Mouse (Mus musculus): ENCODE measurements around the gene Mast4. TPM values are rescaled to one million over a fixed set of nuclear protein-coding genes. Genes with fewer than 3 reads are reported as not detected.

Gene Mast4
- polyA plus RNA-seq, 1 experiment from 2014 or later, result 33.0 TPM

DNA sequence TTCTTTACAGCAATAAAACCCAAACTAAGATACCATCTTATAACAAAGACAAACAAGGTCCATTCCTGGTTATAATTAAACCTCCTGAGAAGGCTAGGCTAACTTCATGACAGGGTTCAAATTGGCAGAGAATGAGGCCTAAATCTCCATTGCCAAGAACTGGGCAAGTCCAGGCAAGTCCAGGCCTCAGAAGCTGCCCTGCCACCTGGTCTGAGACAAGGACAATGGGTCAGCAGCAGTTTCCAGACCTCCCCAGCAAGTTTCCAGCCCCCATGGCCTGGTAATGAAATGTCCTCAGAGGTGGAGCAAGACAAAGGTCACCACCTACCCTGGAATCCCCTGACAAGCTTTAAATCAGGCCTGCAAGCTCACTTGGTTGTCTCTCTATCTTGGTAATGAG is 419.5 kb downstream of the Mast4 start:
- no peak overlapping the region for H3K4me2 ChIP-seq (ENCODE audit: low read depth, low read length)
- H3K9me3 ChIP-seq (ENCODE audit: control insufficient read depth, low read length), result no peaks in the 10 kb centered on the region
- no peaks in the 10 kb centered on the region for H3K27me3 ChIP-seq (ENCODE audit: control insufficient read depth, insufficient read depth, low read length)

GRCm38 (mm10) chr13:102913919-102914318 is 420.4 kb downstream of the Mast4 start:
- no peaks in the 10 kb centered on the region for H3K4me1 ChIP-seq (ENCODE audit: control insufficient read depth, insufficient read depth, low read length)
- H3K27ac ChIP-seq (ENCODE audit: low read depth, low read length), result no peak overlapping the region
- H3K4me2 ChIP-seq (ENCODE audit: low read depth, low read length), result no peak overlapping the region
- H3K4me3 ChIP-seq (ENCODE audit: low read depth, low read length), result no peak overlapping the region
- H3K36me3 ChIP-seq (ENCODE audit: control insufficient read depth, insufficient read depth, low read length), result no peaks in the 10 kb centered on the region
- no peaks in the 10 kb centered on the region for H3K9me3 ChIP-seq (ENCODE audit: control insufficient read depth, low read length)
- H3K9ac ChIP-seq (replicated peaks; ENCODE audit: low read depth, low read length), result no peak overlapping the region
- H3K27me3 ChIP-seq (ENCODE audit: control insufficient read depth, insufficient read depth, low read length), result no peaks in the 10 kb centered on the region
- 84% methylated on average over 2 of the region's 2 CpGs for WGBS
- no peak for ATAC-seq (ENCODE audit: low read depth)

More for the DNA sequence above, 419.5 kb downstream of the Mast4 start:
- no peak for ATAC-seq (ENCODE audit: low read depth)
- Histone ChIP-seq H3K4me1 (ENCODE audit: control insufficient read depth, insufficient read depth, low read length) (no peaks in the 10 kb centered on the region), H3K27ac (ENCODE audit: low read depth, low read length) (no peak overlapping the region), H3K4me3 (ENCODE audit: low read depth, low read length) (no peak overlapping the region), H3K36me3 (ENCODE audit: control insufficient read depth, insufficient read depth, low read length) (no peaks in the 10 kb centered on the region), H3K9ac (replicated peaks; ENCODE audit: low read depth, low read length) (no peak overlapping the region)

- Histone ChIP-seq H3K27ac (ENCODE audit: low read depth, low read length) (0 out of 2 replicates have a peak overlapping the region, but pooled peaks have one; percentile 7), H3K4me3 (ENCODE audit: low read depth, low read length) (no peak overlapping the region), H3K27me3 (ENCODE audit: control insufficient read depth, insufficient read depth, low read length) (no peaks in the 10 kb centered on the region), H3K9me3 (ENCODE audit: control insufficient read depth, low read length) (no peaks in the 10 kb centered on the region), H3K36me3 (ENCODE audit: control insufficient read depth, insufficient read depth, low read length) (no peaks in the 10 kb centered on the region), H3K9ac (replicated peaks; ENCODE audit: low read depth, low read length) (no peak overlapping the region), H3K4me1 (ENCODE audit: control insufficient read depth, insufficient read depth, low read length) (no peaks in the 10 kb centered on the region), H3K4me2 (ENCODE audit: low read depth, low read length) (no peak overlapping the region)
- ATAC-seq (ENCODE audit: low read depth), result no peak
- 83% methylated on average over 12 of the region's 12 CpGs for WGBS
Observed at GRCm38 (mm10) chr13:102912867-102913266, 421.4 kb downstream of the Mast4 start.

GRCm38 (mm10) chr13:102909654-102910418 is 424.5 kb downstream of the Mast4 start:
- 0 out of 2 replicates have a peak, but pooled peaks cover 3% of the 10 kb centered on the region for H3K4me1 ChIP-seq (ENCODE audit: control insufficient read depth, insufficient read depth, low read length)
- no peak for ATAC-seq (ENCODE audit: low read depth)

DNA sequence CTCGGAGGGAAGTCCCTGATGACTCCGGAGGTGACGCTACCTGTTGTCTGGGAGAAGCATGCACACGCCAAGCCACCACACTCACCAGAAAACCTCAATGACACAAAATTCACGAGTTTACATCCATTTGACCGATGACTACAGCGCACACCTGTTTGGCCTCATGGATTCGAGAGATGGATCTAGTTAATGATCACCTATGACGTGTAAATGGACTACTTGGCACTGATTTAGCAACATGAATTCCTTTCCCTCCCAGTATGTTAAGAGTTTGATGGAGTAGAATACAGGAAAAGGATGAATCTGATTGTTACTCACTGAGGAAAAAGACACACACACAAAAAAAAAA is 427.7 kb downstream of the Mast4 start:
- 7% methylated on average over 9 of the region's 9 CpGs for WGBS
- H3K4me3 ChIP-seq (ENCODE audit: low read depth, low read length), result peak overlapping the region; percentile 38
- ATAC-seq (ENCODE audit: low read depth), result no peak

More at GRCm38 (mm10) chr13:102909654-102910418, 424.5 kb downstream of the Mast4 start:
- H3K9ac ChIP-seq (replicated peaks; ENCODE audit: low read depth, low read length), result no peak overlapping the region
- no peaks in the 10 kb centered on the region for H3K36me3 ChIP-seq (ENCODE audit: control insufficient read depth, insufficient read depth, low read length)
- no peak overlapping the region for H3K27ac ChIP-seq (ENCODE audit: low read depth, low read length)
- no peak overlapping the region for H3K4me2 ChIP-seq (ENCODE audit: low read depth, low read length)
- H3K27me3 ChIP-seq (ENCODE audit: control insufficient read depth, insufficient read depth, low read length), result no peaks in the 10 kb centered on the region
- H3K9me3 ChIP-seq (ENCODE audit: control insufficient read depth, low read length), result no peaks in the 10 kb centered on the region
- 92% methylated on average over 5 of the region's 5 CpGs for WGBS
- no peak overlapping the region for H3K4me3 ChIP-seq (ENCODE audit: low read depth, low read length)

GRCm38 (mm10) chr13:102906004-102906660 is 428.2 kb downstream of the Mast4 start:
- 1% methylated on average over 16 of the region's 16 CpGs for WGBS
- Histone ChIP-seq H3K4me2 (ENCODE audit: low read depth, low read length) (peak overlapping the region; percentile 68), H3K27me3 (ENCODE audit: control insufficient read depth, insufficient read depth, low read length) (no peaks in the 10 kb centered on the region), H3K9me3 (ENCODE audit: control insufficient read depth, low read length) (no peaks in the 10 kb centered on the region), H3K4me3 (ENCODE audit: low read depth, low read length) (peak overlapping the region; percentile 38), H3K4me1 (ENCODE audit: control insufficient read depth, insufficient read depth, low read length) (0 out of 2 replicates have a peak, but pooled peaks cover 3% of the 10 kb centered on the region), H3K9ac (replicated peaks; ENCODE audit: low read depth, low read length) (peak overlapping the region; percentile 39), H3K36me3 (ENCODE audit: control insufficient read depth, insufficient read depth, low read length) (no peaks in the 10 kb centered on the region), H3K27ac (ENCODE audit: low read depth, low read length) (peak overlapping the region; percentile 40)
- ATAC-seq (ENCODE audit: low read depth), result peak; percentile 96

More for the DNA sequence above, 427.7 kb downstream of the Mast4 start:
- Histone ChIP-seq H3K27ac (ENCODE audit: low read depth, low read length) (no peak overlapping the region), H3K4me2 (ENCODE audit: low read depth, low read length) (peak overlapping the region; percentile 68), H3K9ac (replicated peaks; ENCODE audit: low read depth, low read length) (peak overlapping the region; percentile 39), H3K9me3 (ENCODE audit: control insufficient read depth, low read length) (no peaks in the 10 kb centered on the region), H3K36me3 (ENCODE audit: control insufficient read depth, insufficient read depth, low read length) (no peaks in the 10 kb centered on the region), H3K4me1 (ENCODE audit: control insufficient read depth, insufficient read depth, low read length) (0 out of 2 replicates have a peak, but pooled peaks cover 3% of the 10 kb centered on the region), H3K27me3 (ENCODE audit: control insufficient read depth, insufficient read depth, low read length) (no peaks in the 10 kb centered on the region)

- ATAC-seq (ENCODE audit: low read depth), result no peak
Observed at GRCm38 (mm10) chr13:102905361-102905950, 428.8 kb downstream of the Mast4 start.

DNA sequence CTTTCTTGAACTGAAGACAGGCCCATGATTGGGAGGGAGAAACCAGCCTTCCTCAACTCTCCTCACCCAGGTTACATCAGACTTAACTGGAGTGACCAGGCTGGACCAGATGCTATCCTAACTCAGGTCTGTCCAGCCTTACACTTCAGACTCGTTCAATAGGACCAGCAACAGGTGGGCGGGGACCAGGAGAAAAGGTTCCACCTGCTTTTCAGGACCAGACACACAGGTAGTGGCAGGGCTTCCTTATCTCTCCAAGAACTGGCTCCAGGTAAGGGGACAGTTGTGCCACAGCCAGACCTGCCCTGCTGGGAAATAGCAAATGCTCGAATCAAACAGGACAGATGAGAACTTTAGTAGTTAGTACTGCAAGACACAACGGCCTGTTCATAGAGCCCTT is 430.6 kb downstream of the Mast4 start:
- ATAC-seq (ENCODE audit: low read depth), result no peak
- Histone ChIP-seq H3K9me3 (ENCODE audit: control insufficient read depth, low read length) (no peaks in the 10 kb centered on the region), H3K4me2 (ENCODE audit: low read depth, low read length) (no peak overlapping the region), H3K9ac (replicated peaks; ENCODE audit: low read depth, low read length) (no peak overlapping the region), H3K27ac (ENCODE audit: low read depth, low read length) (no peak overlapping the region), H3K27me3 (ENCODE audit: control insufficient read depth, insufficient read depth, low read length) (no peaks in the 10 kb centered on the region), H3K36me3 (ENCODE audit: control insufficient read depth, insufficient read depth, low read length) (no peaks in the 10 kb centered on the region), H3K4me1 (ENCODE audit: control insufficient read depth, insufficient read depth, low read length) (0 out of 2 replicates have a peak, but pooled peaks cover 8% of the 10 kb centered on the region), H3K4me3 (ENCODE audit: low read depth, low read length) (no peak overlapping the region)
- WGBS, result 80% methylated on average over 4 of the region's 4 CpGs

More at GRCm38 (mm10) chr13:102905361-102905950, 428.8 kb downstream of the Mast4 start:
- peak overlapping the region; percentile 39; the same call in 1 of the 2 replicates for H3K9ac ChIP-seq (replicated peaks; ENCODE audit: low read depth, low read length)
- WGBS, result under 1% methylated on average over 16 of the region's 16 CpGs
- peak overlapping the region; percentile 68 for H3K4me2 ChIP-seq (ENCODE audit: low read depth, low read length)
- H3K4me1 ChIP-seq (ENCODE audit: control insufficient read depth, insufficient read depth, low read length), result 0 out of 2 replicates have a peak, but pooled peaks cover 3% of the 10 kb centered on the region
- no peaks in the 10 kb centered on the region for H3K27me3 ChIP-seq (ENCODE audit: control insufficient read depth, insufficient read depth, low read length)
- peak overlapping the region; percentile 38 for H3K4me3 ChIP-seq (ENCODE audit: low read depth, low read length)
- H3K36me3 ChIP-seq (ENCODE audit: control insufficient read depth, insufficient read depth, low read length), result no peaks in the 10 kb centered on the region
- H3K9me3 ChIP-seq (ENCODE audit: control insufficient read depth, low read length), result no peaks in the 10 kb centered on the region
- H3K27ac ChIP-seq (ENCODE audit: low read depth, low read length), result peak overlapping the region; percentile 40; the same call in 1 of the 2 replicates
